Mouse (Mus musculus) lung, postnatal 25 days (tissue): ENCODE results near the gene Gm26661.

ENCODE experiments used
- DNase-seq: peaks from one replicate; pipeline ENCODE4 v3.0.0; 2022; ENCODE audit warnings: low spot score

Gene Gm26661

GRCm38 (mm10) chr14:7819446-7819845, 28.1 kb downstream of the Gm26661 start:
- DNase-seq: no peak

- no peak for DNase-seq
Measured at GRCm38 (mm10) chr14:7821341-7821740, 30.0 kb downstream of the Gm26661 start.

- no peak for DNase-seq
Measured at GRCm38 (mm10) chr14:7822693-7823092, 31.3 kb downstream of the Gm26661 start.

GRCm38 (mm10) chr14:7824651-7825268, 33.4 kb downstream of the Gm26661 start:
- DNase-seq: peak; percentile 65

- DNase-seq: no peak
Measured at GRCm38 (mm10) chr14:7826151-7826937, 35.0 kb downstream of the Gm26661 start.

- DNase-seq: no peak
Measured at GRCm38 (mm10) chr14:7829181-7829580, 37.8 kb downstream of the Gm26661 start.

- DNase-seq: no peak
Measured at GRCm38 (mm10) chr14:7831770-7832439, 40.5 kb downstream of the Gm26661 start.

- DNase-seq: no peak
Measured at GRCm38 (mm10) chr14:7832440-7832783, 41.0 kb downstream of the Gm26661 start.

GRCm38 (mm10) chr14:7833458-7833857, 42.1 kb downstream of the Gm26661 start:
- DNase-seq: no peak

- DNase-seq: no peak
Measured at GRCm38 (mm10) chr14:7838564-7839089, 47.2 kb downstream of the Gm26661 start.

- DNase-seq: no peak
Measured at GRCm38 (mm10) chr14:7839950-7840514, 48.6 kb downstream of the Gm26661 start.
